Mouse (Mus musculus): ENCODE results near the gene Zscan10.

Zscan10 gene

DNA sequence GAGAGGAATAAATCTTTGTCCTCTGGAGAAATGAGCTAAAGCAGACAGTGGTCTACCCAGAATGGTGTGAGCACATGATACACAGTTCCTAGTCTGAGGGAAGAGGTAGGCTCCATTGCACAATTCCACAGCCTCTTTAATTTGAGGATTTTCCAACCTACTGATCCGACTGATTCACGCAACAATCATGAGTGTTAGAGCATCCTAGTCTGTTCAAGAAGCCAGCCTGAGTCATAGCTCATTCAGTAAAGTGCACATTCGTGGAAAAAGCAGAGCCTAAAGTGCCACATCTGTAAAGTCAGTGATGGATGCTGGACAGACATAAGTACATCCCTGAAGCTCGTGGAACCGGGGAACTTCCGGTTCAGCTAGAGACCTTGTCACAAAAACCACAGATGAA is 50.7 kb downstream of the Zscan10 start:
- no peak for DNase-seq (ENCODE audit: low spot score in 2 of 2)

- DNase-seq (ENCODE audit: low spot score in 2 of 2), result no peak
These were observed 52.7 kb downstream of the Zscan10 start for GRCm38 (mm10) chr17:23653324-23653723.

DNA sequence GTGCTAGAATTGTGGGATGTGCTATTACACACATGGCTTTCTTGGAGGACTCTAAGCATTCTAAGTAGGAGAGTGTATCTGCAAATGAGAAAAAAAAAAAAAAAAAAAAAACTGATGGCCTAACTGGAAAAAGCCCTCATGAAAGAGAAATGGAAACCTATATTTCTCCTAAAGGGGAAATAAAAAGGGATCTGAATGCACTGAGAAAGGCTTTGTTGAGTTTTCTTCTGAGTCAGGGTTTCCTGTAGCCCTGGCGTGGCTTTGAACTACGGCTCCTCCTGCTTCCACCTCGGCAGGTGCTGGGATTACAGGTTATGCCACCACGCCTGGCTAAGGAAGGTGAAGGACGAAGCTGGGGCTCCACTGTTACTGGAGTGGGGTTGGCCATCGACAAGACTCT is 53.3 kb downstream of the Zscan10 start:
- DNase-seq (ENCODE audit: low spot score in 2 of 2), result no peak

DNA sequence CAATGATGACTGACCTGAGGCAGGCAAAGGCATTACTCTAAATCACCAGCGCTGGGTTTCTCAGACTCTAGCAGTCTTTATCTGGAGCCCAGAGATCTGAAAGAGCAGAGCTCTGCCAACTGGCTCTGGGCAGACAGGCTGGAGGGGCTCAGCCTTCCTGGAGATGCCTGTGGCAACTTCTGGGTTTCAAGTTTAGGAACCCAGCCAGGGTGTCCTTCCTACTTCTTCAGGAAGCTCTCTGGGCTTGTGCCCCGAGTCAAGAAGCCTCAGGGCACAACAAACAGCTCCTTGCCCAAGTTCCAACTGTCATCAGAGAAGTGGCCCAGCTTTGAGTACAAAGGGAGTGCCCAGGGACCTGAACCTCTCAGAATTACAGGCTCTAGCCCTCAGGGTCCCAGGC is 53.8 kb downstream of the Zscan10 start:
- no peak for DNase-seq (ENCODE audit: low spot score in 2 of 2)

DNA sequence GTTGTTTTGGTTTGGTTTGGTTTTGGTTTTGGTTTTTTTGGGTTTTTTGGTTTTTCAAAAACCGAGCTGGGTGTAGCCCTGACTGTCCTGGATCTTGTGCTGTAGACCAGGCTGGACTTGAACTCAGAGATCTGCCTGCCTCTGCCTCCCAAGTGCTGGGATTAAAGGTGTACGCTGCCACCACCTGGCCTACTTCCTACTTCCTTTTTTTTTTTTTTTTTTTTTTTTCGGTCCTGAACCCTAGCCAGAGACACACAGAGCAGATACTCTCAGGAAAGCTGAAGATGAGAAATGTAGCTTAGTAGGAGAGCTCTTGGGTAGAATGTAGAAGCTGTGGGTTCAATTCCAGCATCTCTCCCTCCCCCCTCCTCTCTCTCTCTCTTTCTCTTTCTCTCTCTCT is 57.8 kb downstream of the Zscan10 start:
- DNase-seq (ENCODE audit: low spot score in 2 of 2), result no peak

DNA sequence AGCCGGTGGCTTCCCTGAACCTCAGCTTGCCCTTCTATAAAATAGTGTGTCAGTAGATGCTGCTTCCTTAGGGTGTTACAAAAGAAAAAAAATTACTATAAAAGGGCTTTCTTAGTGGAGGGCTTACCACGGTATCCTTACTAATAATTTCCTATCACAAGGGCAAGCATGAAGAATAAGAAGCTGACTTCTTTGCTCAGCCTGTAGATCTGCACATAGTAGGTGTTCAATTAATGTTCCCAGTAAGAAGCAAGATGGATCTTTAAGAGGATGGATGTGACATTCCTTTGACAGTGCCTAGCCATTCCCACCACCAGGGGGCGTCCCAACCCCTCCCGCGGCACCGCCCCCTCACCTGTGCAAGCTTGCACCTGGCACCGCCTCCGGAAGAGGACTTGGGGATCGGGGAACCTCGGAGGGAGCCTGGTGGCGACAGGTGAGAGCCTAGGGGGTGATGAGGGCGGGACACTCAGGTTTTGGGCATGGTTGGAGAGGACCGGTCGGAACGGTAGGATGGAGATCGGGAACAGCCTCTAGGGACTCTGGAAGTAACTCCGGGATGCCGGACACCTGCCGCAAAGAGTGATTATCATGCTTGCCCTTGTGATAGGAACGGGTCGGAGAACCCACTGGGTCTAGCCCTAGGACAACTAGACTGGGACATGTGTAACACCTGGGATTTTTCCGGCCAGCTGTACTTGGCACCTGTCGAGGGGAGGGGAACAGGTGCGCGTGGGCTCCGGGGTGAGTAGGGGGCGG is 59.6 kb downstream of the Zscan10 start, which contains the start of gene Bicdl2:
TSS of gene Bicdl2 (plus strand) at position 390 of the 759 bp plus-strand sequence.
- DNase-seq (ENCODE audit: low spot score in 2 of 2), result peak; percentile 24 to 61

All from natural killer cell, adult 2 months (primary cell).